Mouse (Mus musculus): ENCODE data around the gene Cenpu. TPM values are rescaled to one million over a fixed set of nuclear protein-coding genes. Genes with fewer than 3 reads are reported as not detected.

Cenpu gene
- total RNA-seq, 2 experiments from 2014 or later: 1.4 to 1.7 TPM

- DNase-seq (ENCODE audit: low spot score in 2 of 2): no peak
These were observed 46.3 kb downstream of the Cenpu start for GRCm38 (mm10) chr8:46598114-46598513.

DNA sequence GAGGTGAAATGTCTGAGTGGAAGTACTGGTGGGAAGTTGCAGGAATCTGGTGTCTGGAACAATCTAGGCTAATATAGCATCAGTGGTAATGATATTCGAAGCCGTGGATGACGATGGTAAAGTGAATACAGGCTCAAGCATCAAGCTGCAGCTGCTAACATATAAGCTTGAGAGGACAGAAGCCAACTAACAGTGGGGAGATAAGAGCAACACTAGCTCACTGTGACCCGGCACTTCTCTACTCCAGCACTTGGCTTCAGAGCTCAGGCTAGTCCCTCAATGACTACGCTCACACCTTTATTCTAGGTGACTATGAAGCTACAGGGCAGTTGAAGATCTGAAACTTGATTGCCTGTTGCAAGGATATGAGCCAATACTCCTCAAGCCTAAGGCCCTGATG lies 46.9 kb downstream of the Cenpu start:
- DNase-seq (ENCODE audit: low spot score in 2 of 2): no peak

DNA sequence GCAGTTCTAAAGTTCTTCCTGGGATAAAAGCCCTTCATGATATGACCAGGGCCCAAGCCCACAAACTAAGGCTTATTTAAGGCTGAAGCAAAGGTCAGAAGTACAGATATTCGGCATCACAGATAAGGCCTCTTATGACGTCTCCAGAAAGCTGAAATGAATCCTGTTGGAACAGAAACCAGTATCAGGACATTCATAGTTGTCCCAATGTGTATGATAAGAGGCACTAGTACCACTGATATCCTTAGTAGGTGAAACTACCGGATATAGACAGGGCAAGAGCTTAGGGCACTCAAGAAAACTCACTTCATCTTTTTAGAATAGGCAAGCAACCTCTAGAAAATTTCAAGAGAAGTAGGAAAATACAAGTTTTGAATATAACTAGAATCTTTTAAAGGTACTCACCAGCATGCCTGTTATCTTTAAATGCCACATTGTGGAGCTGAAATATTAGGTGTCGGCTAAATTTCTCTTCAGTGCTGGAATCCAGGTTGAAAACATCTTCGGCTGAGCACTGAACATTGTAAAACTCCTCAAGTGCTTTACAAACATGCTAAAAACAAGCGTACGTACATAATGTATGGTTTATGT lies 47.6 kb downstream of the Cenpu start:
- DNase-seq (ENCODE audit: low spot score in 2 of 2): no peak

DNA sequence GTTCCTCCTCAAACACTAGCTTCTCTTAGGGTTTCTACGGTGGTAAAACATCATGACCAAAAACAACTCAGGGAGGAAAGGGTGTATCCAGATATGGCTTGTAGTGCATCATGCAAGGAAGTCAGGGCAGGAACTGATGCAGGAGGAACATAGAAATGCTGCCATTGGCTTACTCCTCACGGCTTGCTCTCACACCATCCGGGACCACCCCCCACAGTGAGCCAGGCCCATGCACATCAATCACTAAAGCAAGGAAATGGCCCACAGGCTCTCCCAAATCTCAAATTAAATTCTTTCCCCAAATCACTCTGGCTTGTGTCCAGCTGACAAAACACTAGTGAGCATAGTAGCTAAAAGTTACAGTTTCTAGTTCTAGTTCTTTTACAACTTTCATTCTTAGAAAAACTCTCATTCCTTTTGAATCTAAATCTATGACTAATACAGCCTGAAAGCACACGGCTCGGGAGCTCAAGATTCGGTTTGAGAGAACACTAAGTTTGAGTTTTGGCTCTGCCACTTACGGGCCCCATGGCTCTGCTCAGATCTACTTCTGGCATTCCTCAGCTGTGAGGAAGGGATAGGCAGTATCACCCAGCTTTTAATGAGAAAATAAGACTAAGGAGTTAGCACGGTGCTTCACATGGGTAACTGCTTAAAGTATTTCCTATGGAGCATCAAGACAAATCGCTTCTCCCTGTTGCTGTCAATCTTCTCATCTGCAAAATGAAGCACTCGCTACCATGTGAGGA lies 49.3 kb downstream of the Cenpu start:
- DNase-seq (ENCODE audit: low spot score in 2 of 2): no peak

- DNase-seq (ENCODE audit: low spot score in 2 of 2): no peak
These were observed 51.8 kb downstream of the Cenpu start for GRCm38 (mm10) chr8:46603587-46603986.

GRCm38 (mm10) chr8:46606930-46607329 lies 55.1 kb downstream of the Cenpu start:
- no peak for DNase-seq (ENCODE audit: low spot score in 2 of 2)

DNA sequence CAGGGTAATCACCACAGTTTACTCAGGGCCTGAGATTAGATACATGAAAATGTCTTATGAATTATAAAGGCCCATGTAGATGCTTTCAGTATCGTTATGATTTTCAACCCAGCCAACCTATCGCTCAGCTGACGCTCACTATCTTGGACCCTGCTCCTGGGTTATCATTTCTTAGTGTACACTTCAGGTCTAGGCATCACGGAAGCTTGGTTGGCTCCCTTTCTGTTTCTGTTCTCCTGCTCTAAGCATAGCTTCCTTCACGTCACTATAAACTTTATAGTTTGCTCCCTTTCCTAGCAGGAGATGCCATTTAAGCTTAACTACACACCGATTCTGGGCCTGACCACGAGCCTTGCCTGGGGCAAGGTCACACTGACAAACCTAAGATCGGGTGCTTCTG lies 59.7 kb downstream of the Cenpu start:
- no peak for DNase-seq (ENCODE audit: low spot score in 2 of 2)

DNA sequence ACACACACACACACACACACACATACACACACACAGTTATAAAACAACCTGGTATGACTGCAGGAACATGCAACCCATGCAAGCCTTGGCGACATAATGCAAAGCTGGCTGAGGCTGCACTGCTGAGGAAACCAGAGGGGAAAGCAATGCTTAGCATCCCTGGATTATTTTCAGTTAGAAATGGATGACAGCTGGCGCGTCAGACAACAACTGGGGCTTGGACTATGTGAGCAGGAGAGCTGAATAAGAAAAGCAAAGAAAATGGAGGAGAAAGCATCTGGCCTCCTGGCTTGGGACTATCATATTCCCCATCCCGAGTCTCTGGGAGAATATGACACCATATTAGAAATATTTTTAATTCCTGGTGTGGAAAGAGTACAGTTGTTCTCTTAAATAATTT lies 61.1 kb downstream of the Cenpu start:
- no peak for DNase-seq (ENCODE audit: low spot score in 2 of 2)

- no peak for DNase-seq (ENCODE audit: low spot score in 2 of 2)
These were observed 61.5 kb downstream of the Cenpu start for GRCm38 (mm10) chr8:46613377-46613776.

GRCm38 (mm10) chr8:46615936-46616335 lies 64.1 kb downstream of the Cenpu start:
- no peak for DNase-seq (ENCODE audit: low spot score in 2 of 2)

DNA sequence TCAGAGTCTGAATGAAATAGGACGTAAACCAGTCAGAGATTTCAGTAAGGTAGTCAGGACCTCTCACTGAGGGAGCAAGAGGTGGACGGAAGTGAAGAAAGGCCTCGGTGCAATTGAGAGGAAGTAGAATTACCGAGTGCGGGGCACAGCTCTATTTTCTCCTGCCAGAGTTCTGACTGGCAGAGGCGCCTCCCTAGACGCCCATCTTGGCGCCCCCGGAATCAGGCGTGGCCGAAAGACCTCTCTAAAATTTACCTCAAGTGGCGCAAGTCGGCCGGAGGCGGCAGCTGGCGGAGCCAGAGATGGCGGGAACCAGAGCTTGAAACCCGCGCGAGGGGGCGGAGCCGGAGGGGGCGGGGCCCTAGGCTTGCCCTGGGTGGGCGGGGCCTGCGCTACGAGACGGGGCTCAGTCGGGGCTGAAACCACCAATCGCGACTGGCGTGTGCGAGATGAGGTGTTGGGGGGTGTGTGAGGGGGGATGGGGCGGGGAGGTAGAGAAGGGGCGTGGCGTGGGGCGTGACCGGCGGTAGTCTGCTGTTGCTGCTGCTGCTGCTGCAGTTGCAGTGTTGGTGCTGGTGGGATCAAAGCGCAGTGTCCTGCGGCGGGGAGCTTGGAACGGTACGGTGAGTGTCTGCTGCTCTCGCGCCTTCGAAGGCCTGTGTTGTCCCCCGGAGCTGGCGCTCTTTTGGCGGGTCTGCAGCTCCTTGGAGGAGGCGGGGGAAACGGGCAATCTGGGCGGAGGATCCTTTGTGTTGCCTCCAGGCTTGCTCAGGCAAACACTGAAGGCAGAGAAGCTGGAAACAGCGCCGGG lies 65.3 kb downstream of the Cenpu start, which contains the start of the genes Primpol and Casp3:
Gene Primpol (minus strand): TSS at position 334 of the 811 bp plus-strand sequence.
Gene Casp3 (plus strand): TSS at position 413 of the 811 bp plus-strand sequence.
- DNase-seq (ENCODE audit: low spot score in 2 of 2): peak; percentile 91 to 95

DNA sequence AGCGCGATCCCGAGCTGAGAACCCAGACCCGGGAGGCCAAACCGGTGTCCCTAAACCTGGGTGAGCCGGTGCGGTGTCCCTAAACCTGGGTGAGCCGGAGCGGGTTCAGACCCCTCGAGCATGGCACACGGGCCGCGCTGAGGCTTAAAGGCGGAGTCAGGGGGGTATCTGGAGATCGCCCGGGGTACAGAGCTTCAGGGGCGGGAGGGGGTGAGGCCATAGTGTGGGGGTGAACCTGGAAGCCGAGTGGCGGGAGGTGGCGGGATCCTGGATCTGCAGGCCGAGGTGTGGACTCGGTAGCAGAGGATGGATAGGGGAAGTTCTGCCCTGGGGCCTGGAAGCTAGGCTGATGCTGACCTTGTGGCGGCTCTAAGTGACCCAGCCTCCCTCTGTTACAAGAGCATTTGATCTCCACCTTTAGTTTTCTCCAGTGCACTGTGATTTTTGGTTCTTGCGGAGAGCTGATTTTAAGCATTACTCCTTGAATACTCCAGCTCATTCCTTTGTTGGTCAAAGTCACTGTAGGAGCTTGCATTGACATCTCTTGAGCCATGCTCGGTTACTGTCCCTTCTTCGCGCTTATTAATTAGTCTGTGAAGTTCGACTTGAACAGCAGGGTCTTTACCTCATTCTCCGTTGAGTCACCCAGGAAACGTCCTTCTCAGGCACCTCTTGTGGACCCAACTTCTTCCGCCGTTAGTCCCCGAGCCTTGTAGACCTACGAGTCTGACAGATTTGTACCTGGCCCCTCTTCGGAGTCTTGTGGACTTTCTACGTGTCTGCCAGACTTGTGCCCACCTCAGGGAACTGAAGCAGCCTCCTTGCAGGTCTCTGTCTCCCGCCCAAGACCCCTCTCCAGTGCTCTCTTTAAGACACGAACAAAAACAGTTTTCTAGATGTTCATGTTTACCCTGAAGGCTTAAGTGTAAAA lies 66.1 kb downstream of the Cenpu start:
- DNase-seq (ENCODE audit: low spot score in 2 of 2): no peak

- no peak for DNase-seq (ENCODE audit: low spot score in 2 of 2)
These were observed 67.0 kb downstream of the Cenpu start for GRCm38 (mm10) chr8:46618639-46619320.

DNA sequence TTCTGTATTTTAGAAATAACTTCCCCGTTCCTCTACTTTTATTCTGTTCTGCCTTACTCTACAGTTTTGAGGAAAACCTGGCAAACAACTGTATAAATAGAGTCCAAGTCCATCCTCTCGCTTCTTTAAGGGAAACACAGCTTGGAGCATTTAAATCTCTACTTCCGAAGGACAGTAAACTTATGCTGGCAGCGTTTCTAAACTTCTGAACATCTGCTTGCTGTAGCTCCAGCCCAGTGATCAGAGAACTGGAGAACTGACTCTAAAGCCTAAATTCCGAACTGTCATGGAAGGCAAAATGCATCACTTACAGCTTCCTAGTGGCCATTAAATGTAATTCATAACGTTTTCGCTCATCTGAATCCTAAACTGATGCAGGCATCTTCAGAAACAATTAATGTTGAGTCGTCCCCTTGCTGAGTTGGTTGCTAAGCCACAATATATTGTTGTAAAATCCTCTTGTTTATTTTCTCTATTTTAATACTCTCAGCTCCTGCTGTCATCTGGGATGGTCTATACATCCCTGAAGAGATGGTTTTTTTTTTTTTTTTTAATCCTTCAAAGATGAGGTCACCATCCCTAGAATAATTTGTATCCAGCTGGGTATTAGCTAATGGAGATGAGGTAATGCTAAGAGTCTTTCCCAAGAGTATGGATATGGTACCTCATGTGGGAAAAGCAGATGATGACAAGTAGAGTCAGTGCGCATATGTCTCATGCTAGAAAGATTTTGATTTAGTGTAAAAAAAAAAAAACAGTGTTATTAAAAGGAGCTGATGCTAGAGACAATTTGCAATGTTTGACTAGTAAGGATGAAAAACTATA lies 70.8 kb downstream of the Cenpu start:
- DNase-seq (ENCODE audit: low spot score in 2 of 2): no peak

DNA sequence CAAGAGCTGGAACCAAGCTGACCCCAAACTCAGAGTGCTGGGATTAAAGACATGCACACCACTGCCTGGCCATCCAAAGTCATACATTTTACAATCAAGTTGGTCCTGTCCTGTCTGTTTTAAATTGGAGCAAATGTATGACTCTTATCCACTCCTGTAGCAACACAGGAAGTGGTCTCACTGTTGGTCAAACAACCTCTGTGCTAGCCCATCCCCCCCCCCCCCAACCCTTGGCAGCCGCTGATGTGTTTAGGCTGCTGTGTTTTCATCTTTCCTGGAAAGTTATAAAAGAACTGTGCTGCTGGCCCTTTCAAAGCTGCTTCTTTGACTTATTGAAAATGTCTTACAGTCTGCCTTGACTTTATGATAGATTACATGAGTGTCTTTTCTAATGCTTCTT lies 73.3 kb downstream of the Cenpu start:
- no peak for DNase-seq (ENCODE audit: low spot score in 2 of 2)

GRCm38 (mm10) chr8:46626642-46627041 lies 74.8 kb downstream of the Cenpu start:
- DNase-seq (ENCODE audit: low spot score in 2 of 2): no peak

DNA sequence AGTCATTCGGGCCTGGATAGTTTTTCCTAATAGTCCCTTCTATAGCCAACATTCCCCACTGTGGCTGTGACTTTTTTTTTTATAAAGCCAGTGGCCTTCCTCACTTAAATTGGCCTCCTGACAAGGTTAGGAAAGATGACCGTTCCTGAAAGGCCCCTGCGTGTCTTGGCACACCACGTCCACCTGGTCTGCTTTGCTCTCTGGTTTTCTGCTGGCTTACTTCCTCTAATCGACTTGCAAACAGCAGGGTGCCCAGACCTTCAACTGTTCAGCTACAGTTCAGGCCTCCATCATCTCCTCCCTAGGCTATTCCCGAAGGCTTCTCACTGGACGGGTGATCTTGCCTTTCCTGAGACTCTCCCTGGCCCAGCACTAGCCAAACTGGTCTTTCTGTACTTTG lies 76.1 kb downstream of the Cenpu start:
- DNase-seq (ENCODE audit: low spot score in 2 of 2): no peak

DNA sequence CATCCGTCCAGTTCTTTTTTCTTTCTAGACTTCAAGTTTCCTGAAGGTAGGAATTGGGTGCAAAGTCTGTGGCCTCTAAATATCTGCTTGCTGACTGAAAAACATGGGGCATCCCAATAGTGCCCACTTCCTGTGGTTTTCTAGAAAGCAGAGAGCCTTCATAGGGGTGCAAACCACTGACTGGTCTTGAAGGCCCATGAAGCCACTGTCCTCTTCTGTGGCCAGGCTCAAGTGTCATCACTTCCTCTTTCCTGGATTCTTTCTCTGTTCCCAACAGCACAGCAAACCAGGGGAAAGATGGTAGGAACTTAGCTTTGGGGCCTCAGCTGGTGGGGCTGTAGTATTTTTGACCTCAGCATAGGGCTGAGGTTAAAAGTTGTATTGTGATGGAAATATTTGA lies 76.8 kb downstream of the Cenpu start:
- DNase-seq (ENCODE audit: low spot score in 2 of 2): no peak

All from layer of hippocampus, postnatal 14 days (tissue).